Mouse (Mus musculus) adrenal gland, postnatal 14 days (tissue): ENCODE results near the gene Gm3033. TPM values are rescaled to one million over a fixed set of nuclear protein-coding genes. Genes with fewer than 3 reads are reported as not detected.
"Not testable (repeated sequence)": the region's sequence is repeated elsewhere in the genome, so short reads cannot be mapped to it uniquely, and the experiment has no call there.

Experiments used
- DNase-seq: peaks from one replicate; pipeline ENCODE4 v3.0.0; 2021; ENCODE audit warnings: mixed read lengths
- long read RNA-seq, 2 experiments: library from polyadenylated mRNA; stranded (forward); transcript quantifications; one replicate each; pipeline ENCODE4 v2.0.0; 2021
- total RNA-seq: library from RNA; stranded (reverse); gene quantifications from 2 replicates; pipeline ENCODE4 v1.2.3, GENCODE M21; 2021

Gene Gm3033
- total RNA-seq = not detected in 2 replicates
- long read RNA-seq, experiment 1 = 0 reads
- long read RNA-seq, experiment 2 = 0 reads

DNA sequence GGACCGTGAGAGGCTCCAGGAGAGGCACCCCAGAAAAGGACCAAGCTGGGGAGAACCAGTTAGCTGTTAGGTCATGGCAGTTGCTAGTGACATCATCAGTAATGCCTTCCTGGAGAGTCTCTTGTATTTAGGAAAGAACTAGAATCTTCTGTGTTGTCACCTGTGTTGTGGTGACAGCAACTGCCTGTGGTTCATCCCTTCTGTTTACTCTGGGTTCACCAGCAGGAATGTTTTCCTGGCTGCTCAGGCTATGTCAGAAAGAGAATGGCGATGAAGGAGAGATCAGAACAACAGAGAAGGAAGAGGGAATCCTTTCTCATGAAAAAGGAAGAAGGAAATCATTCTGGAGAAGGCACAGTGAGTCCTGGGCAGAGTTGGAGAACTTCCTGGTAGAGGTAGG lies at the start of gene Gm3033:
Gene Gm3033, plus strand, starts transcription at position 301 of the 400 bp plus-strand sequence.
- not testable (repeated sequence) for DNase-seq

DNA sequence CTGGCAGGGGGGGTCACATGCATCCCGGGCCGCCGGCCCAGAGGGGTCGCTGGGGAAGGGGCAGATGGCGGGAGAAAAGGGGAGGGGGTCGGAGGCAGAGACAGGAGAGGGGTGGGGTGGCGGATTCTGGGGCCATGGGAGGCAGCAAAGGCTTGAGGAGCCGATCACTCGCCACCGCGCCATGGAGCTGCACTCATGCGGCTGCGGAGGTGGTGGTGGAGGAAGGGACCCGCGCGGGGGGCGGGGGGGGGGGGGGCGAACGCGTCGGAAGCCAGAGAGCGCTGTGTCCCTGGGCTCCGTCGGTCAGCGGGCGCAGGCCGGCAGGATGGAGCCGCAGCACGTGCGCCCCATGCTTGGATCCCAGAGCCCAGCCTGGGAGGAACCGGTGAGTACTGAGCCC lies 36.3 kb upstream of the Gm3033 start, which contains the start of gene Gm3002:
Gene Gm3002, plus strand, starts transcription at position 301 of the 400 bp plus-strand sequence.
- DNase-seq = not testable (repeated sequence)

DNA sequence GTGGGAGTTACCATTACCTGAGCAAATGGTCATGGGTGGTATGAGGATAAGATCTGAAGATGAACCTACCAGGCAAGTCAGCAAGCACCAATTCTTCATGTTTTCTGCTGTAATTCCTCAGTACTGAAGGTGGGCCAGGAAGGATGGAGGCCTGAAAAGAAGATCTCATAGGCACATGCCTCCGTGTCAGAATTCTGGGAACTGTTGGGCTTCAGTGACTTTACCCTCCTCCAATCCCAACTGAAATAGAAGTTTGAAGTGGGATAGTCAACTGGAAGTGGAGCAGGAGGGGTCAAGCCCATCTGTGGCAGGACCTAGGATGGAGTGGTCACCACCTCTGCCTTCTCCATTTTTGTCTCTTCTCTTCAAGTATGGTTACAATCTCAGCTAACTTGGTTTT lies 37.8 kb downstream of the Gm3033 start, which contains the start of gene Gm2916:
Gene Gm2916, plus strand, starts transcription at position 301 of the 400 bp plus-strand sequence.
- DNase-seq = not testable (repeated sequence)

Other genes starting within 250 kb of the Gm3033 start
- not detected in 2 replicates for gene Gm3012, start 211.7 kb upstream of the Gm3033 start, total RNA-seq
- gene Gm3020, start 194.2 kb upstream of the Gm3033 start, total RNA-seq = 0.44 and 0.53 TPM in 2 replicates
- gene Gm3043, start 157.5 kb upstream of the Gm3033 start, total RNA-seq = not detected in 2 replicates
- gene Gm3002, start 36.2 kb upstream of the Gm3033 start, total RNA-seq = 0.22 TPM in 1 of 2 replicates, not detected in the other
- gene Gm2916, start 37.9 kb downstream of the Gm3033 start, total RNA-seq = not detected in 2 replicates
- not detected in 2 replicates for gene Gm3029, start 85.5 kb downstream of the Gm3033 start, total RNA-seq
- gene Gm3095, start 117.3 kb downstream of the Gm3033 start, total RNA-seq = not detected in 2 replicates
- gene Gm3099, start 152.1 kb downstream of the Gm3033 start, total RNA-seq = not detected in 2 replicates
- 0.45 and 1.7 TPM in 2 replicates for gene Gm5796, start 177.7 kb downstream of the Gm3033 start, total RNA-seq
- gene Gm3115, start 237.9 kb downstream of the Gm3033 start, total RNA-seq = 0.26 and 0.37 TPM in 2 replicates